Mouse (Mus musculus): ENCODE measurements at regions not wholly inside any gene's neighbourhood (a gene's known extent, or its start where the extent isn't known, plus 50 kb on each side); places are given as distances from the start of the nearest gene placed in this dataset.
"Not testable (repeated sequence)": the region's sequence is repeated elsewhere in the genome, so short reads cannot be mapped to it uniquely, and the experiment has no call there.

GRCm38 (mm10) chr7:118320307-118320706, 76.8 kb upstream of the Smg1 start:
- Histone ChIP-seq H3K27me3 (ENCODE audit: control insufficient read depth, insufficient read depth, low read length) (no peaks in the 10 kb centered on the region), H3K27ac (ENCODE audit: insufficient read depth, low read depth, low read length) (no peak overlapping the region), H3K4me1 (ENCODE audit: control insufficient read depth, insufficient read depth, insufficient read length, low read length) (peaks cover 12% of the 10 kb centered on the region), H3K36me3 (ENCODE audit: control insufficient read depth, insufficient read depth, low read length) (no peaks in the 10 kb centered on the region), H3K4me3 (ENCODE audit: low read depth, low read length) (no peak overlapping the region)
- no peak for TF ChIP-seq CTCF (IDR thresholded peaks at IDR 0.05; ENCODE audit: extremely low read depth, insufficient read length, insufficient replicate concordance, low read depth, low read length)
- no peak for TF ChIP-seq POLR2A (IDR thresholded peaks at IDR 0.05; ENCODE audit: low read depth, low read length)
- WGBS, result 75% methylated on average over 4 of the region's 4 CpGs

GRCm38 (mm10) chr7:118318432-118319135, 75.1 kb upstream of the Smg1 start:
- Histone ChIP-seq H3K4me1 (ENCODE audit: control insufficient read depth, insufficient read depth, insufficient read length, low read length) (peaks cover 20% of the 10 kb centered on the region), H3K4me3 (ENCODE audit: low read depth, low read length) (no peak overlapping the region), H3K27me3 (ENCODE audit: control insufficient read depth, insufficient read depth, low read length) (no peaks in the 10 kb centered on the region), H3K36me3 (ENCODE audit: control insufficient read depth, insufficient read depth, low read length) (no peaks in the 10 kb centered on the region), H3K27ac (ENCODE audit: insufficient read depth, low read depth, low read length) (0 out of 2 replicates have a peak overlapping the region, but pooled peaks have one; percentile 25)
- TF ChIP-seq POLR2A (IDR thresholded peaks at IDR 0.05; ENCODE audit: low read depth, low read length) (no peak), CTCF (IDR thresholded peaks at IDR 0.05; ENCODE audit: extremely low read depth, insufficient read length, insufficient replicate concordance, low read depth, low read length) (no peak)
- WGBS, result 16% methylated on average over 12 of the region's 12 CpGs

DNA sequence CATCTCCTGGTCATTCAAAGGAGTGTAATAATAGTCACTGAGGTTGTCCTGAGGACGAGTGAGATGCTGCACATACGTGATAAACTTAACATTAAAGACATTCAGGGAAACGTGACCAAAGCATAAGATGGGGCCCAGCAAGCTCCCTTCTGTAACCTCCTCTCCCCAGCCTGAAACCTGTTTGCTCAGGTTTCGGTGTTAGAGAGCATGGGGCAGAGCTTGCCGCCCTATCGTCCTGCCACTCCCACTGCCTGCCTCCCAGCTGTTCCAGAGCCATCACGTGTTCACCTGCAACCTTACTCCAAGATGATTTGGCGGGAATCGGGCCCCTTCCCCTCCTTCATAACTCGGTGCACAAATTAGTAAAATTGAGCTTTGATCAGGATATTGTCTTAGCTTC, 71.4 kb upstream of the Smg1 start:
- not testable (repeated sequence) for H3K36me3 ChIP-seq (ENCODE audit: control insufficient read depth, insufficient read depth, low read length); H3K4me3 ChIP-seq (ENCODE audit: low read depth, low read length); H3K27me3 ChIP-seq (ENCODE audit: control insufficient read depth, insufficient read depth, low read length)
- H3K27ac ChIP-seq (ENCODE audit: insufficient read depth, low read depth, low read length), result peak overlapping the region; percentile 8; the same call in 1 of the 2 replicates
- H3K4me1 ChIP-seq (ENCODE audit: control insufficient read depth, insufficient read depth, insufficient read length, low read length), result peaks cover 24% of the 10 kb centered on the region
- 23% methylated on average over 10 of the region's 10 CpGs for WGBS

- 61% methylated on average over 8 of the region's 8 CpGs for WGBS
- Histone ChIP-seq H3K36me3 (ENCODE audit: control insufficient read depth, insufficient read depth, low read length) (no peaks in the 10 kb centered on the region), H3K27me3 (ENCODE audit: control insufficient read depth, insufficient read depth, low read length) (no peaks in the 10 kb centered on the region), H3K4me3 (ENCODE audit: low read depth, low read length) (no peak overlapping the region), H3K4me1 (ENCODE audit: control insufficient read depth, insufficient read depth, insufficient read length, low read length) (peaks cover 21% of the 10 kb centered on the region; the same call in 1 of the 2 replicates), H3K27ac (ENCODE audit: insufficient read depth, low read depth, low read length) (no peak overlapping the region)
- TF ChIP-seq POLR2A (IDR thresholded peaks at IDR 0.05; ENCODE audit: low read depth, low read length) (no peak), CTCF (IDR thresholded peaks at IDR 0.05; ENCODE audit: extremely low read depth, insufficient read length, insufficient replicate concordance, low read depth, low read length) (no peak)
These were observed 70.8 kb upstream of the Smg1 start for GRCm38 (mm10) chr7:118314228-118314658.

DNA sequence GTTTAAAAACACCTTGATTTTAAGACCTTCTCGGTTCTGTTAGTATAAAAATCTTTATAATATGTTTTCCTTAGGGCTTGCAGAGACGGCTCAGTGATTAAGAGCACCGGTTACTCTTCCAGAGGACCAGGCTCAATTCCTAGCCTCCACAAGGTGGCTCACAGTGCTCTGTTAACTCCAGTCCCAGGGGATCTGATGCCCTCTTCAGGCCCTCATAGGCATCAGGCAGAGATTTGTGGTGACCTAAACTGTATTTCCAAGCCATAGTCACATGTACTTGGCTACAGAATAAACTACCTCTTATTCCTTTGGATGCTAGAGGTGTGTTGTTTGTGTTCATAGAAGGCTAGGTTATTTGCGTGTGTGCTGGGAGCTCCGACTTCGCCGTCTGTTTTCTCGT, 70.3 kb upstream of the Smg1 start:
- no peak overlapping the region for H3K27ac ChIP-seq (ENCODE audit: insufficient read depth, low read depth, low read length)
- no peak overlapping the region for H3K4me3 ChIP-seq (ENCODE audit: low read depth, low read length)
- TF ChIP-seq CTCF (IDR thresholded peaks at IDR 0.05; ENCODE audit: extremely low read depth, insufficient read length, insufficient replicate concordance, low read depth, low read length), result peak; percentile 46; the same call in 1 of the 2 replicates
- no peak for TF ChIP-seq POLR2A (IDR thresholded peaks at IDR 0.05; ENCODE audit: low read depth, low read length)
- peaks cover 19% of the 10 kb centered on the region; the same call in 1 of the 2 replicates for H3K4me1 ChIP-seq (ENCODE audit: control insufficient read depth, insufficient read depth, insufficient read length, low read length)
- H3K27me3 ChIP-seq (ENCODE audit: control insufficient read depth, insufficient read depth, low read length), result no peaks in the 10 kb centered on the region
- WGBS, result 67% methylated on average over 8 of the region's 8 CpGs
- no peaks in the 10 kb centered on the region for H3K36me3 ChIP-seq (ENCODE audit: control insufficient read depth, insufficient read depth, low read length)

DNA sequence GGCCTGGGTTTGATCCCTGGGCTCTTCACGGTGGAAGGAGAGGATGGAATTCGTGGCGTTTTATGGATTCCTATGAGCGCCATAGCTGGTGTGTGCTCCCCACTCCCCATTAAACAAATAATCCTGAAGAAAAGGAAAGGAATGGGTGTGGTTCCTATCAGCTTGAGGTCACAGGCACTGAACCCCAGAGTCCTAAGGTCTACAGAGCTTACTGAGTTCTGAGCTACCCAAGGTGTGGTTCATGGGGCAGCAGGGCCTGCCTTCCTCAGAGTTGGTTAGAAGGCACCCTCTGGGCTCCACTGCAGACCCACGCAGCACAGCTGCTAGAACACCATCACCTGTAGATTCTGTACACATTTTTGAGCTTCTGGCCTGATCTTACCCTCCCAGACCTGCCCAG, 66.3 kb upstream of the Smg1 start:
- 22% methylated on average over 5 of the region's 5 CpGs for WGBS
- no peak overlapping the region for H3K4me3 ChIP-seq (ENCODE audit: low read depth, low read length)
- peaks cover 13% of the 10 kb centered on the region; the same call in 1 of the 2 replicates for H3K4me1 ChIP-seq (ENCODE audit: control insufficient read depth, insufficient read depth, insufficient read length, low read length)
- peak overlapping the region; percentile 90 for H3K27ac ChIP-seq (ENCODE audit: insufficient read depth, low read depth, low read length)
- no peaks in the 10 kb centered on the region for H3K36me3 ChIP-seq (ENCODE audit: control insufficient read depth, insufficient read depth, low read length)
- TF ChIP-seq POLR2A (IDR thresholded peaks at IDR 0.05; ENCODE audit: low read depth, low read length) (no peak), CTCF (IDR thresholded peaks at IDR 0.05; ENCODE audit: extremely low read depth, insufficient read length, insufficient replicate concordance, low read depth, low read length) (no peak)
- no peaks in the 10 kb centered on the region for H3K27me3 ChIP-seq (ENCODE audit: control insufficient read depth, insufficient read depth, low read length)

- H3K27me3 ChIP-seq (ENCODE audit: control insufficient read depth, insufficient read depth, low read length), result no peaks in the 10 kb centered on the region
- H3K36me3 ChIP-seq (ENCODE audit: control insufficient read depth, insufficient read depth, low read length), result no peaks in the 10 kb centered on the region
- TF ChIP-seq CTCF (IDR thresholded peaks at IDR 0.05; ENCODE audit: extremely low read depth, insufficient read length, insufficient replicate concordance, low read depth, low read length), result no peak
- no peak for TF ChIP-seq POLR2A (IDR thresholded peaks at IDR 0.05; ENCODE audit: low read depth, low read length)
- peak overlapping the region; percentile 74 for H3K27ac ChIP-seq (ENCODE audit: insufficient read depth, low read depth, low read length)
- H3K4me3 ChIP-seq (ENCODE audit: low read depth, low read length), result no peak overlapping the region
- WGBS, result 29% methylated on average over 2 of the region's 2 CpGs
- peaks cover 6% of the 10 kb centered on the region; the same call in 1 of the 2 replicates for H3K4me1 ChIP-seq (ENCODE audit: control insufficient read depth, insufficient read depth, insufficient read length, low read length)
These were observed 65.4 kb upstream of the Smg1 start for GRCm38 (mm10) chr7:118308882-118309281.

Measured in small intestine, adult 2 months (tissue).